Mouse (Mus musculus) midbrain, embryonic 13.5 days (tissue): ENCODE measurements around the gene Zbtb1. TPM values are rescaled to one million over a fixed set of nuclear protein-coding genes. Genes with fewer than 3 reads are reported as not detected.

Source experiments
- ATAC-seq: fragments of 200-750 bp; cut with Nextera tagmentation; 2 replicates; pipeline ENCODE4 v1.8.0; 2017; ENCODE audit warnings: mild to moderate bottlenecking, moderate TSS enrichment, moderate library complexity
- H3K27ac ChIP-seq: fragments of 300-500 bp; sonication (generic); 2 replicates; pipeline ENCODE4 v1.5.1; 2015; ENCODE audit warnings: inconsistent platforms, mild to moderate bottlenecking, moderate library complexity
- H3K27me3 ChIP-seq: fragments of 300-500 bp; sonication (generic); 2 replicates; pipeline ENCODE4 v1.6.1; 2015; ENCODE audit warnings: mild to moderate bottlenecking, inconsistent platforms
- H3K36me3 ChIP-seq: fragments of 300-500 bp; sonication (generic); 2 replicates; pipeline ENCODE4 v1.6.1; 2015; ENCODE audit warnings: mild to moderate bottlenecking, inconsistent platforms
- H3K4me1 ChIP-seq: fragments of 300-500 bp; sonication (generic); replicated peaks from 2 replicates; pipeline ENCODE4 v1.6.1; 2015; ENCODE audit warnings: inconsistent platforms
- H3K4me2 ChIP-seq: fragments of 300-500 bp; sonication (generic); replicated peaks from 2 replicates; pipeline ENCODE4 v1.6.1; 2015; ENCODE audit warnings: moderate library complexity, mild to moderate bottlenecking, inconsistent platforms
- H3K4me3 ChIP-seq: fragments of 300-500 bp; sonication (generic); replicated peaks from 2 replicates; pipeline ENCODE4 v1.5.1; 2015; ENCODE audit warnings: mild to moderate bottlenecking, inconsistent platforms
- H3K9ac ChIP-seq: fragments of 300-500 bp; sonication (generic); replicated peaks from 2 replicates; pipeline ENCODE4 v1.6.1; 2015; ENCODE audit warnings: mild to moderate bottlenecking, inconsistent platforms
- H3K9me3 ChIP-seq: fragments of 300-500 bp; sonication (generic); 2 replicates; pipeline ENCODE4 v1.6.1; 2016; ENCODE audit warnings: mild to moderate bottlenecking, inconsistent platforms
- WGBS: fragments of 180-500 bp; shearing (Covaris S2); methylation state at CpG from one replicate; pipeline ENCODE4 v1.1.7; 2015; 5-methylcytosine and 5-hydroxymethylcytosine counted together
- polyA plus RNA-seq: library from polyadenylated mRNA; unstranded; fragments of >200 nt; fragmentation: Nextera tagmentation; extraction: Ambion mirVana; gene quantifications from 2 replicates; pipeline ENCODE4 v1.2.1, GENCODE M21; 2015

Gene Zbtb1
- polyA plus RNA-seq, 1 experiment from 2014 or later, result 4.7 TPM

- H3K4me3 ChIP-seq, result no peak overlapping the region
- no peaks in the 10 kb centered on the region for H3K9me3 ChIP-seq
- no peak overlapping the region for H3K4me2 ChIP-seq
- no peaks in the 10 kb centered on the region for H3K4me1 ChIP-seq
- no peak overlapping the region for H3K9ac ChIP-seq
- ATAC-seq, result no peak
- H3K27ac ChIP-seq, result no peak overlapping the region
- 47% methylated on average over 1 of the region's 1 CpGs for WGBS
- no peaks in the 10 kb centered on the region for H3K36me3 ChIP-seq
- H3K27me3 ChIP-seq, result no peaks in the 10 kb centered on the region
Observed at GRCm38 (mm10) chr12:76360868-76361267, 9.2 kb upstream of the Zbtb1 start.

- no peak overlapping the region for H3K4me2 ChIP-seq
- H3K27me3 ChIP-seq, result no peaks in the 10 kb centered on the region
- no peak for ATAC-seq
- H3K36me3 ChIP-seq, result no peaks in the 10 kb centered on the region
- 0 out of 2 replicates have a peak, but pooled peaks cover 2% of the 10 kb centered on the region for H3K4me1 ChIP-seq
- H3K9me3 ChIP-seq, result no peaks in the 10 kb centered on the region
- no peak overlapping the region for H3K4me3 ChIP-seq
- H3K9ac ChIP-seq, result no peak overlapping the region
- no peak overlapping the region for H3K27ac ChIP-seq
- 72% methylated on average over 9 of the region's 9 CpGs for WGBS
Observed at GRCm38 (mm10) chr12:76361405-76362302, 8.4 kb upstream of the Zbtb1 start.

DNA sequence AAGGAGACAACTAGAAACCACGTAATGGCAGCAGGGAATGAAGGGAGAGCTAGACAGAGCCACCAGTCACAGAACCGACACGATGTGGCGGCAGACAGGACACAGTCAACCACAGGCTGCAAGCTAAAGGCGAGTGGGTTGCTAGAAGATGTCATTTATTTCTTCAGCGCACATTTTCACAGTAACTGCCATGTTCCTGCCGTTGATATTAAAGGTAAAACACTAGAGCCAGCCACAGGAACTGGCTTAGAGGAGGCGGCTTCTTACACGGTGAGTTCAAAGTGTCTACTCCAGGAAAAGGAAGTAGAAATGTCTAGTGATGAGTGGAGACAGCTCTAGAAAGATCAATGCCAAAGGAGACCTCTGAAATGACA is 7.8 kb upstream of the Zbtb1 start:
- WGBS, result 91% methylated on average over 9 of the region's 9 CpGs
- H3K4me2 ChIP-seq, result no peak overlapping the region
- no peaks in the 10 kb centered on the region for H3K36me3 ChIP-seq

GRCm38 (mm10) chr12:76366276-76366675 is 3.8 kb upstream of the Zbtb1 start:
- H3K36me3 ChIP-seq, result no peaks in the 10 kb centered on the region
- no peak overlapping the region for H3K4me2 ChIP-seq
- H3K4me1 ChIP-seq, result peaks cover 23% of the 10 kb centered on the region
- WGBS, result 87% methylated on average over 3 of the region's 3 CpGs
- H3K27ac ChIP-seq, result no peak overlapping the region
- no peak overlapping the region for H3K4me3 ChIP-seq
- H3K27me3 ChIP-seq, result no peaks in the 10 kb centered on the region
- H3K9ac ChIP-seq, result no peak overlapping the region
- ATAC-seq, result no peak
- H3K9me3 ChIP-seq, result no peaks in the 10 kb centered on the region

More for the DNA sequence above, 7.8 kb upstream of the Zbtb1 start:
- Histone ChIP-seq H3K9me3 (no peaks in the 10 kb centered on the region), H3K27ac (no peak overlapping the region), H3K4me3 (no peak overlapping the region), H3K27me3 (no peaks in the 10 kb centered on the region), H3K9ac (no peak overlapping the region), H3K4me1 (peaks cover 7% of the 10 kb centered on the region)
- no peak for ATAC-seq

GRCm38 (mm10) chr12:76367096-76367995 is 2.7 kb upstream of the Zbtb1 start:
- Histone ChIP-seq H3K9me3 (no peaks in the 10 kb centered on the region), H3K4me1 (peaks cover 33% of the 10 kb centered on the region), H3K27me3 (no peaks in the 10 kb centered on the region), H3K27ac (0 out of 2 replicates have a peak overlapping the region, but pooled peaks have one; percentile 14), H3K4me2 (peak overlapping the region; percentile 89), H3K36me3 (no peaks in the 10 kb centered on the region), H3K9ac (peak overlapping the region; percentile 95), H3K4me3 (peak overlapping the region; percentile 90)
- no peak for ATAC-seq
- 31% methylated on average over 14 of the region's 14 CpGs for WGBS

GRCm38 (mm10) chr12:76368201-76368789 is 1.8 kb upstream of the Zbtb1 start:
- H3K36me3 ChIP-seq, result no peaks in the 10 kb centered on the region
- WGBS, result 8% methylated on average over 9 of the region's 9 CpGs
- peak overlapping the region; percentile 97 for H3K27ac ChIP-seq
- H3K27me3 ChIP-seq, result no peaks in the 10 kb centered on the region
- H3K4me3 ChIP-seq, result peak overlapping the region; percentile 90
- no peak for ATAC-seq
- peak overlapping the region; percentile 89 for H3K4me2 ChIP-seq
- no peaks in the 10 kb centered on the region for H3K9me3 ChIP-seq
- peaks cover 40% of the 10 kb centered on the region for H3K4me1 ChIP-seq
- H3K9ac ChIP-seq, result peak overlapping the region; percentile 95

DNA sequence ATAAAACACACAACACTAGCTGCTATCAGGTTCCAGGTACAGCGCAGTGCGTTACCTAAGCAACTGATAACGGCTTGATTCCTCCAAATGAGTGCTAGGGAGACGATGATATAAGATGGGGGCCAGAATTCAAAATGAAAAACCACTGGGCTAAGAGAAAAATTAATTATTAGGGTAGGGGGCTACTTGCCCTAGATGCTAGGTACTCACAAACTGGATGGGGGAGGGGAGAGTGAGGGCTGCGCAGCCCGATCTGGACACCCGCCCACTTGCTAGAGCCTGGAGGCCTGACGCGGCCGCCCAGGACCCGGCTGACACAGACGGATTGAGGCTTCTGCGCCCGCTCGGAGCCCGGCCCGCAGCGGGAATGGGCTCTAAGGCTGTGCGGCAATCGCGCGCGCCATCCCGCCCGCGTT is 1.3 kb upstream of the Zbtb1 start:
- Histone ChIP-seq H3K9ac (peak overlapping the region; percentile 95), H3K4me2 (peak overlapping the region; percentile 89), H3K4me1 (peaks cover 40% of the 10 kb centered on the region), H3K36me3 (no peaks in the 10 kb centered on the region), H3K27ac (peak overlapping the region; percentile 97), H3K9me3 (no peaks in the 10 kb centered on the region), H3K4me3 (peak overlapping the region; percentile 90), H3K27me3 (no peaks in the 10 kb centered on the region)
- WGBS, result under 1% methylated on average over 26 of the region's 26 CpGs
- ATAC-seq, result 0 out of 2 replicates have a peak, but pooled peaks have one; percentile 0

DNA sequence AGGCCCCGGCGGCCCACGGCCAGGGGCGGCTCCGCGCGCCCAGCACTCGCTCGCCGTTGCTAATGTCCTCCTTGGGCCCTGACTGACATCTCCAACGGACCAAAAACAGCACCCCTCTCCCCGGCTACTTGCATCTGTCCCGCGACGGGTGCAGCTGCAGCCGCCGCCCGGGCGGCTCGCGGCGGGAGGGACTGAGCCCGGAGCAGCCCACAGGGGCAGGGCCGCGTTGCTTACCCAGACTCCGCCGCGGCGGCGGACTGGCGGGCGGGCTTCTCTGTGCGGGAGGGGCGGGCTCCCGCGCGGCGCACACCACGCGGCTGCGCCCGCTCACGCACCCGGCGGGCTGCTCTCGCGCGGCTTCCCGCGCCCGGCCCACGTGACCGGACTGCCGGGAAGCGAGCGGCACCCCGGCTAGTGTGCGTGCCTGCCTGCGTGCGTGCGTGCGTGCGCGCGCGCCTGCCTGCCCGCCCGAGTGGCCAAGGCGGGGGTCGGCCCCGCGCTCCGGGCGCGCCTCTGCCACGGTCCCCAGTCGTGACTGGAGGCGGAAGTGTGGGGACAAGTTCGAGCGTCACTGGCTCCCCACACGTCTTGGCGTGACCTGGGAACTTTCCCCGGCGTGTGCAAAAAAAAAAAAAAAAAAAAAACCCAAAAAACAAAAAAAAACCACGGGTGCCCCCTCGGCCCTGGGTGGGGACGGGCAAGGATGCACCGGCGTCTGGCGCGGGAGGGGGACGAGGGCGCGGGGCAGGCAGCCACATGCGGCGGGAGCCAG is 674 bp upstream of the Zbtb1 start, which contains the start of gene Zbtb25:
Gene Zbtb25, minus strand, starts transcription at position 397 of the 772 bp plus-strand sequence.
- H3K36me3 ChIP-seq, result no peaks in the 10 kb centered on the region
- peaks cover 40% of the 10 kb centered on the region for H3K4me1 ChIP-seq
- peak; percentile 92 for ATAC-seq
- H3K9me3 ChIP-seq, result no peaks in the 10 kb centered on the region
- H3K9ac ChIP-seq, result peak within 1 kb of the TSS; percentile 95
- H3K27ac ChIP-seq, result peak within 1 kb of the TSS; percentile 97
- peak within 1 kb of the TSS; percentile 89 for H3K4me2 ChIP-seq
- under 1% methylated on average over 82 of the region's 96 CpGs for WGBS
- H3K27me3 ChIP-seq, result no peaks in the 10 kb centered on the region
- peak within 1 kb of the TSS; percentile 90 for H3K4me3 ChIP-seq

DNA sequence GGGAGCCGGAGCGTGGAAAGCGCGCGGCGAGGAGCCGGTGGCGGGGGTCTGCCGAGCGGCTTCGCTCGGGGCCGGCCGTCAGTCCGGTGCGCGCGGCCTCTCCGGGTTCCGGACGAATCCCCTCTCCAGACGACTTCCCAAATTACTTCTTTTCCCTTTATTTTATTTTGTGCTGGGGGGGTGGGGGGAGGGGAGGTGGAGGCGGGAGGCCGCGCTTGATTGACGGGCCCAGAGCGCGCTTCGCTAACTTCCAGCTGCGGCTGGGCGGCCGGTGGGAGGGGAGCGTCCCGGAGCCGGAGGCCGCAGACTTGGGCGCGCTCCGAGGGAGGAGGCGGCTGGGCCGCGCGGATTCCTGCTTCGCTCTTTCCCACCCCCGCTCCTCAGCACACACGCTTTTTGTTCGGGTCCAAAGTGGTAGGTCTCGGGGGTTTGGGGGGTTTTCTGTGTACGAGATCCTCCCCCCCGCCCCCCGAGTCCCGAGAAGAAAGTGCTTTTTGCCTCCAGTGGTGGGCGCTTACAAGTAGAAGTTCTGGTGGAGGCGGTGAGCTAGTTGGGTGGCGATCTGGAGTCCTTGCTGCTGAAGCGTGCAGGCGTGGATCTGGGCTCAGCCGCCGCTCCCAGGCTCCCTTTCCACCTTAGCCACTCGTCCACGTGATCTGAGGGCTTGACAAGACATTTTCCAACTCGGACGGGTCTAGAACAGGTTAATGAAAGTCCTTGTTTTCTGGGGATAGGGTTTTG is 935 bp downstream of the Zbtb1 start:
- ATAC-seq, result peak; percentile 5; the same call in 1 of the 2 replicates
- H3K4me2 ChIP-seq, result peak overlapping the region; percentile 89
- no peaks in the 10 kb centered on the region for H3K27me3 ChIP-seq
- H3K4me1 ChIP-seq, result peaks cover 40% of the 10 kb centered on the region
- H3K9ac ChIP-seq, result peak overlapping the region; percentile 95
- peak overlapping the region; percentile 97 for H3K27ac ChIP-seq
- H3K4me3 ChIP-seq, result peak overlapping the region; percentile 90
- no peaks in the 10 kb centered on the region for H3K36me3 ChIP-seq
- H3K9me3 ChIP-seq, result no peaks in the 10 kb centered on the region
- under 1% methylated on average over 59 of the region's 63 CpGs for WGBS

DNA sequence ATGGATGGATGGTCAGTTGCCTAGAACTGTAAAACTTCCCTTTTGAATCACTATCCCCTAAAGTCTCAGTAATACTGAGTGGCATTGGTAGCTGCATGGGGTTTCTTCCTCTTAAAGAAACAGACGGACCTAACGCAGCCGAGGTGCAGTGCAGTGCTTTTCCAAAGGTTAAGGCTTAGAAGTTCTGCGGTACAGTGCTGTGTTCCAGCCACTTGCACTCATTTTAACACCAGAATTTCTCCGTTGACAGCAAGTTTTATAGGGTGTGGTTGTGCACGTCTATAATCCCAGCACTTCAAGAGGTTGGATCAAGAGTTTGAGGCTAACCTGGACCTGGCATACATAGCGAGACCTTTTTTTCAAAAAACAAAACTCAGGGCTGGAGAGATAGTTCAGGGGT is 2.0 kb downstream of the Zbtb1 start:
- Histone ChIP-seq H3K27me3 (no peaks in the 10 kb centered on the region), H3K9me3 (no peaks in the 10 kb centered on the region), H3K27ac (no peak overlapping the region), H3K36me3 (no peaks in the 10 kb centered on the region), H3K4me1 (peaks cover 36% of the 10 kb centered on the region), H3K4me3 (peak overlapping the region; percentile 90), H3K4me2 (peak overlapping the region; percentile 89), H3K9ac (no peak overlapping the region)
- WGBS, result 52% methylated on average over 7 of the region's 7 CpGs
- ATAC-seq, result no peak
